Mouse (Mus musculus) embryonic facial prominence, embryonic 10.5 days (tissue): ENCODE data around the gene Cfap157. TPM values are rescaled to one million over a fixed set of nuclear protein-coding genes. Genes with fewer than 3 reads are reported as not detected.

Experiments used
- DNase-seq: peaks from one replicate; pipeline ENCODE4 v3.0.0-alpha.2; 2017; ENCODE audit warnings: low spot score
- H3K27ac ChIP-seq: fragments of 300-500 bp; sonication (generic); replicated peaks from 2 replicates; pipeline ENCODE4 v1.5.1; 2016; ENCODE audit warnings: mild to moderate bottlenecking
- H3K27me3 ChIP-seq: fragments of 300-500 bp; sonication (generic); replicated peaks from 2 replicates; pipeline ENCODE4 v1.6.1; 2016; ENCODE audit warnings: low read depth, mild to moderate bottlenecking; ENCODE audit not compliant: poor library complexity, severe bottlenecking
- H3K36me3 ChIP-seq: fragments of 300-500 bp; sonication (generic); replicated peaks from 2 replicates; pipeline ENCODE4 v1.6.1; 2016; ENCODE audit warnings: mild to moderate bottlenecking, moderate library complexity
- H3K4me1 ChIP-seq: fragments of 300-500 bp; sonication (generic); 2 replicates; pipeline ENCODE4 v1.6.1; 2016
- H3K4me3 ChIP-seq: fragments of 300-500 bp; sonication (generic); 2 replicates; pipeline ENCODE4 v1.5.1; 2016; ENCODE audit warnings: mild to moderate bottlenecking, moderate library complexity
- H3K9me3 ChIP-seq: fragments of 300-500 bp; sonication (generic); 2 replicates; pipeline ENCODE4 v1.6.1; 2016; ENCODE audit warnings: mild to moderate bottlenecking
- WGBS: fragments of 180-500 bp; shearing (Covaris S2); methylation state at CpG from one replicate; pipeline ENCODE4 v1.1.7; 2016; 5-methylcytosine and 5-hydroxymethylcytosine counted together
- polyA plus RNA-seq: library from polyadenylated mRNA; unstranded; fragments of >200 nt; fragmentation: Nextera tagmentation; extraction: Ambion mirVana; gene quantifications from 2 replicates; pipeline ENCODE4 v1.2.1, GENCODE M21; 2016

Gene Cfap157
- polyA plus RNA-seq, 1 experiment from 2014 or later, result 0.60 TPM

GRCm38 (mm10) chr2:32740916-32741272 is 43.3 kb downstream of the Cfap157 start, which contains the start of gene 6330409D20Rik:
Gene 6330409D20Rik, minus strand, starts transcription at chr2:32741016.
- Histone ChIP-seq H3K36me3 (peaks cover 27% of the 10 kb centered on the region), H3K9me3 (no peaks in the 10 kb centered on the region), H3K4me3 (peak within 1 kb of the TSS; percentile 73), H3K4me1 (peaks cover 40% of the 10 kb centered on the region), H3K27me3 (peaks cover 49% of the 10 kb centered on the region), H3K27ac (peak within 1 kb of the TSS; percentile 78)
- 7% methylated on average over 11 of the region's 11 CpGs for WGBS
- DNase-seq, result no peak

- Histone ChIP-seq H3K9me3 (no peaks in the 10 kb centered on the region), H3K36me3 (peaks cover 11% of the 10 kb centered on the region), H3K27me3 (peaks cover 49% of the 10 kb centered on the region), H3K4me3 (no peak overlapping the region), H3K27ac (no peak overlapping the region), H3K4me1 (peaks cover 54% of the 10 kb centered on the region)
- 69% methylated on average over 4 of the region's 4 CpGs for WGBS
- no peak for DNase-seq
Measured at GRCm38 (mm10) chr2:32739311-32739710, 44.9 kb downstream of the Cfap157 start.

GRCm38 (mm10) chr2:32737008-32737407 is 47.2 kb downstream of the Cfap157 start:
- peak overlapping the region; percentile 40; the same call in 1 of the 2 replicates for H3K27ac ChIP-seq
- H3K27me3 ChIP-seq, result peaks cover 28% of the 10 kb centered on the region
- H3K9me3 ChIP-seq, result no peaks in the 10 kb centered on the region
- peaks cover 6% of the 10 kb centered on the region for H3K36me3 ChIP-seq
- H3K4me1 ChIP-seq, result peaks cover 64% of the 10 kb centered on the region
- no peak for DNase-seq
- no peak overlapping the region for H3K4me3 ChIP-seq
- WGBS, result 63% methylated on average over 6 of the region's 6 CpGs

GRCm38 (mm10) chr2:32736306-32736829 is 47.9 kb downstream of the Cfap157 start:
- Histone ChIP-seq H3K4me3 (peak overlapping the region; percentile 16; the same call in 1 of the 2 replicates), H3K27ac (peak overlapping the region; percentile 40; the same call in 1 of the 2 replicates), H3K27me3 (peaks cover 22% of the 10 kb centered on the region), H3K36me3 (peaks cover 6% of the 10 kb centered on the region), H3K4me1 (peaks cover 64% of the 10 kb centered on the region), H3K9me3 (no peaks in the 10 kb centered on the region)
- WGBS, result 47% methylated on average over 3 of the region's 3 CpGs
- no peak for DNase-seq

GRCm38 (mm10) chr2:32734933-32735332 is 49.3 kb downstream of the Cfap157 start:
- peak; percentile 46 for DNase-seq
- H3K4me1 ChIP-seq, result peaks cover 71% of the 10 kb centered on the region

GRCm38 (mm10) chr2:32734480-32734879 is 49.7 kb downstream of the Cfap157 start:
- Histone ChIP-seq H3K27me3 (peaks cover 3% of the 10 kb centered on the region; the same call in 1 of the 2 replicates), H3K4me1 (peaks cover 75% of the 10 kb centered on the region), H3K27ac (peak overlapping the region; percentile 69), H3K9me3 (no peaks in the 10 kb centered on the region), H3K36me3 (peaks cover 6% of the 10 kb centered on the region), H3K4me3 (peak overlapping the region; percentile 28; the same call in 1 of the 2 replicates)
- 51% methylated on average over 4 of the region's 4 CpGs for WGBS
- no peak for DNase-seq

More at GRCm38 (mm10) chr2:32734933-32735332, 49.3 kb downstream of the Cfap157 start:
- H3K4me3 ChIP-seq, result peak overlapping the region; percentile 28; the same call in 1 of the 2 replicates
- peaks cover 6% of the 10 kb centered on the region for H3K36me3 ChIP-seq
- H3K9me3 ChIP-seq, result no peaks in the 10 kb centered on the region
- H3K27ac ChIP-seq, result peak overlapping the region; percentile 69
- 48% methylated on average over 4 of the region's 4 CpGs for WGBS
- H3K27me3 ChIP-seq, result peaks cover 8% of the 10 kb centered on the region

- Histone ChIP-seq H3K4me3 (no peak overlapping the region), H3K36me3 (peaks cover 5% of the 10 kb centered on the region), H3K27me3 (no peaks in the 10 kb centered on the region), H3K27ac (peak overlapping the region; percentile 82; the same call in 1 of the 2 replicates), H3K4me1 (peaks cover 93% of the 10 kb centered on the region), H3K9me3 (no peaks in the 10 kb centered on the region)
- WGBS, result 71% methylated on average over 6 of the region's 6 CpGs
- no peak for DNase-seq
Measured at GRCm38 (mm10) chr2:32732695-32733094, 51.5 kb downstream of the Cfap157 start.

- Histone ChIP-seq H3K27me3 (no peaks in the 10 kb centered on the region), H3K4me3 (peak overlapping the region; percentile 13; the same call in 1 of the 2 replicates), H3K4me1 (peaks cover 94% of the 10 kb centered on the region), H3K9me3 (no peaks in the 10 kb centered on the region), H3K27ac (peak overlapping the region; percentile 82), H3K36me3 (no peaks in the 10 kb centered on the region; the same call in 1 of the 2 replicates)
- no peak for DNase-seq
- WGBS, result 65% methylated on average over 4 of the region's 4 CpGs
Measured at GRCm38 (mm10) chr2:32731911-32732310, 52.3 kb downstream of the Cfap157 start.

- Histone ChIP-seq H3K9me3 (no peaks in the 10 kb centered on the region), H3K4me1 (peaks cover 86% of the 10 kb centered on the region), H3K27ac (peak overlapping the region; percentile 82), H3K4me3 (peak overlapping the region; percentile 55), H3K36me3 (no peaks in the 10 kb centered on the region; the same call in 1 of the 2 replicates), H3K27me3 (no peaks in the 10 kb centered on the region)
- peak; percentile 91 for DNase-seq
- WGBS, result 19% methylated on average over 11 of the region's 11 CpGs
Measured at GRCm38 (mm10) chr2:32730854-32731253, 53.4 kb downstream of the Cfap157 start.

GRCm38 (mm10) chr2:32729547-32729946 is 54.7 kb downstream of the Cfap157 start:
- Histone ChIP-seq H3K9me3 (no peaks in the 10 kb centered on the region), H3K36me3 (no peaks in the 10 kb centered on the region; the same call in 1 of the 2 replicates), H3K4me1 (peaks cover 78% of the 10 kb centered on the region), H3K27ac (0 out of 2 replicates have a peak overlapping the region, but pooled peaks have one; percentile 82), H3K4me3 (peak overlapping the region; percentile 55; the same call in 1 of the 2 replicates), H3K27me3 (no peaks in the 10 kb centered on the region)
- 57% methylated on average over 4 of the region's 4 CpGs for WGBS
- no peak for DNase-seq

GRCm38 (mm10) chr2:32728463-32728862 is 55.8 kb downstream of the Cfap157 start:
- DNase-seq, result peak; percentile 40
- no peaks in the 10 kb centered on the region for H3K9me3 ChIP-seq
- peak overlapping the region; percentile 55 for H3K4me3 ChIP-seq
- no peaks in the 10 kb centered on the region for H3K36me3 ChIP-seq
- peak overlapping the region; percentile 82 for H3K27ac ChIP-seq
- H3K27me3 ChIP-seq, result no peaks in the 10 kb centered on the region
- 46% methylated on average over 7 of the region's 7 CpGs for WGBS
- peaks cover 69% of the 10 kb centered on the region for H3K4me1 ChIP-seq

- WGBS, result under 1% methylated on average over 16 of the region's 16 CpGs
Measured at GRCm38 (mm10) chr2:32727435-32727834, 56.8 kb downstream of the Cfap157 start.

More at GRCm38 (mm10) chr2:32727435-32727834, 56.8 kb downstream of the Cfap157 start:
- H3K4me3 ChIP-seq, result peak overlapping the region; percentile 55
- H3K4me1 ChIP-seq, result peaks cover 59% of the 10 kb centered on the region
- H3K9me3 ChIP-seq, result no peaks in the 10 kb centered on the region
- H3K36me3 ChIP-seq, result no peaks in the 10 kb centered on the region
- H3K27me3 ChIP-seq, result no peaks in the 10 kb centered on the region
- DNase-seq, result peak; percentile 95
- H3K27ac ChIP-seq, result peak overlapping the region; percentile 82
